Mouse (Mus musculus): Measurements from ENCODE around the gene Brd3.

Gene Brd3

DNA sequence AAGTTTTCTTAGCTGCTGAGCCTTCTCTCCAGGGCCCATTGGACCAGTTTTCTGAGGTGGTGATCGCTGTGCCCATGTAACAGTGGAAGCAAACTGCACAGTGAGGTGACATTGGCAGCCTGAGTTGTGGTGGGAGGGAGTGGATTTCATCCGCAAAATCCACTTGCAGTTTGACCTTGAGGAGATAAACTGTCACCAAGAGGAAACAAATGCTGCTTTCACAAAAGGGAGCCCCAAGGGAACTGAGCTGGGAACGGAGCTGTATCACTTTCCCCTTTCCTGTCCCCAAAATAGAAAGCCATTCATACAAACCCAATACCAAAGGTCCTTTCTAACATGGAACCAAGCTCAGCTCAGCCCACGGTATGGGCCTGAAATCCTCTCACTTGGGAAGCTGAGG is 27.6 kb downstream of the Brd3 start:
- TF ChIP-seq CTCF (conservative IDR thresholded peaks at IDR 0.05; ENCODE audit: low read length), result no peak
- TF ChIP-seq POU5F1 (IDR thresholded peaks at IDR 0.05; ENCODE audit: borderline replicate concordance, low read length), result no peak
- TF ChIP-seq NANOG (IDR thresholded peaks at IDR 0.05; ENCODE audit: borderline replicate concordance, low read length), result no peak
- Histone ChIP-seq H3K4me3 (replicated peaks; ENCODE audit: low read length) (no peak overlapping the region), H3K4me1 (replicated peaks; ENCODE audit: low read depth, low read length) (peaks cover 13% of the 10 kb centered on the region), H3K36me3 (ENCODE audit: insufficient read depth, low read length) (no peaks in the 10 kb centered on the region), H3K27me3 (ENCODE audit: insufficient read depth, low read length) (no peaks in the 10 kb centered on the region), H3K9me3 (ENCODE audit: low read length) (no peaks in the 10 kb centered on the region)

DNA sequence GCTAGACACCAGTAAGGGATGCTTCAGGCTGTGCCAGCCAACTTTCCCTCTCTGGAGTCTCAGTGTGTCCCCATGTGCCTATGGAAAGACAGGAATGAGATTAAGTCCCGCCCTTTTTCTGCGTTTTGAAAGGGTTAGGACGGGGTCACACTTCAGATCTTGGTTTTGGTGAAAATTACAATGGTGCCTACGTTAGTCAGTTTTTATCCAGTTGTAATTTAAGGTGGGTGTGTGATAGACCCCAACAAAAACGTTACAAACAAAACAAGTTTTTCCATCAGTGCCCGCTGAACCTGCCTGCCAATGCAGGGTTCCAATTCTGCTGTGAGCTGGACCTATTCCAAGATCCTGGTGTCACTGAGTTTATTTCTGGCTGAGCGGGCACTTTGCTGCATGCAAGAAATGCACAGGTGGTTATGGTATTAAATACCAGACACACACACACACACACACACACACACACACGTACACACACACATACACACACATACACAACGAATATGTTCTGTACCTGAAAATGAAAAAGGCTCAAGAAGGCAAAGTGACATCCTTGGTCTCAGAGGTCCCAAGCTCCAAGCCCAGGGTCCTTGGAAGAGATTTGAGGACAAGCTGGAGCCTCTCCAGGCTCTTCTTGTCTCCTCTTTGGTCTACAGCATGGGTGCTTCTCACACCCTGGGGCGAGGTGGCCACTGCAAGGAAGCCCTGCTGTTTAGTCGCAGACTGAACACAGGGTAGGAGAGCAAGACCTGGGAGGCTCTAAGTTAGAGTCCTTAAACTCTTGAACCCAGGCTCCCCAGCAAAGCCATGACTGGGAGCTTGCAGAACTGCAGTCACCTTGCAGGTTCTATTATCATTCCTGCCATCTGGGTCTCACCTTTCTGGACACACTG is 30.9 kb downstream of the Brd3 start:
- Histone ChIP-seq H3K4me3 (replicated peaks; ENCODE audit: low read length) (peak overlapping the region; percentile 88), H3K36me3 (ENCODE audit: insufficient read depth, low read length) (peaks cover 25% of the 10 kb centered on the region), H3K27me3 (ENCODE audit: insufficient read depth, low read length) (no peaks in the 10 kb centered on the region), H3K4me1 (replicated peaks; ENCODE audit: low read depth, low read length) (peaks cover 41% of the 10 kb centered on the region), H3K9me3 (ENCODE audit: low read length) (no peaks in the 10 kb centered on the region)
- no peak for TF ChIP-seq POU5F1 (IDR thresholded peaks at IDR 0.05; ENCODE audit: borderline replicate concordance, low read length)
- TF ChIP-seq CTCF (conservative IDR thresholded peaks at IDR 0.05; ENCODE audit: low read length), result no peak
- TF ChIP-seq NANOG (IDR thresholded peaks at IDR 0.05; ENCODE audit: borderline replicate concordance, low read length), result no peak

DNA sequence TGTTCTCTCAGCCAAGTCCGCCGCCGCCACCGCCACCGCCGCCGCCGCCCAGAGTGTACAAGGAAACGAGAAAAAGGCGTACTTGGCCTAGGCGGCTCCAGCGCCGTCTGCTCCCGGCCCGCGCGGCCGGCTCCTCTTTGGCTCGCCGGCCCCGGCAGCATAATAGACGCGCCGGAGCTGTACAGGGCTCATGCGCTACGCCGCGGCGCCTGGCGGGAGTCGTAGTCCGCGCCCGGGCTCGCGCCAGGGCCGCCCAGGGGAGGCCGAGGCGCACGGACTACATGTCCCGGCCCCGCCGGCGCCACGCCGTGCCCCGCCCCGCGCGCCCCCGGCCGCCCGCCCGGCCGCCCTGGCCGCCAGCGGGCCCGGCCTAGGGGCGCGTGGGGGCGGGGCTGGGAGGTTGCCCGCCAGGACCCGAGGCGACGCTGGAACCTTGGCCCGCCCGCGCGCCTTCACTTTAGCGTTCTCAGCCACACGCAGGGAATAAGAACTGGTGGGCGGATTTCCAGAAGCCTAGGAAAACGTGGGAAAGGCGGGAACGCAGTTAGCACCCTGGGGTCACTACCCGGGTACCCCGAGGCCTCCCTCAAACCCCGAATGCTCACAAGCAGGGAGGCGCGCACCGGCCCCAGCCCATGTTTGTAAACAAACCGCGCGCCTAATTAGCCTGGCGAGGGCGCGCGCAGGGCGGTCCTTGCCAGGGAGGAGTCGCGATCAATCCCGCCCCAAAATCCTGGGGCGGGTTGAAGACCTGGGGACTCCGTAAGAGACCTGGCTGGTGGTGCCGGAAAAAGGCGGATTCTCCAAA is 31.8 kb downstream of the Brd3 start:
- peak overlapping the region; percentile 99 for H3K4me3 ChIP-seq (replicated peaks; ENCODE audit: low read length)
- no peaks in the 10 kb centered on the region for H3K9me3 ChIP-seq (ENCODE audit: low read length)
- TF ChIP-seq POU5F1 (IDR thresholded peaks at IDR 0.05; ENCODE audit: borderline replicate concordance, low read length) (no peak), CTCF (conservative IDR thresholded peaks at IDR 0.05; ENCODE audit: low read length) (no peak), NANOG (IDR thresholded peaks at IDR 0.05; ENCODE audit: borderline replicate concordance, low read length) (no peak)
- H3K4me1 ChIP-seq (replicated peaks; ENCODE audit: low read depth, low read length), result peaks cover 49% of the 10 kb centered on the region
- H3K27me3 ChIP-seq (ENCODE audit: insufficient read depth, low read length), result no peaks in the 10 kb centered on the region
- peaks cover 34% of the 10 kb centered on the region for H3K36me3 ChIP-seq (ENCODE audit: insufficient read depth, low read length)

DNA sequence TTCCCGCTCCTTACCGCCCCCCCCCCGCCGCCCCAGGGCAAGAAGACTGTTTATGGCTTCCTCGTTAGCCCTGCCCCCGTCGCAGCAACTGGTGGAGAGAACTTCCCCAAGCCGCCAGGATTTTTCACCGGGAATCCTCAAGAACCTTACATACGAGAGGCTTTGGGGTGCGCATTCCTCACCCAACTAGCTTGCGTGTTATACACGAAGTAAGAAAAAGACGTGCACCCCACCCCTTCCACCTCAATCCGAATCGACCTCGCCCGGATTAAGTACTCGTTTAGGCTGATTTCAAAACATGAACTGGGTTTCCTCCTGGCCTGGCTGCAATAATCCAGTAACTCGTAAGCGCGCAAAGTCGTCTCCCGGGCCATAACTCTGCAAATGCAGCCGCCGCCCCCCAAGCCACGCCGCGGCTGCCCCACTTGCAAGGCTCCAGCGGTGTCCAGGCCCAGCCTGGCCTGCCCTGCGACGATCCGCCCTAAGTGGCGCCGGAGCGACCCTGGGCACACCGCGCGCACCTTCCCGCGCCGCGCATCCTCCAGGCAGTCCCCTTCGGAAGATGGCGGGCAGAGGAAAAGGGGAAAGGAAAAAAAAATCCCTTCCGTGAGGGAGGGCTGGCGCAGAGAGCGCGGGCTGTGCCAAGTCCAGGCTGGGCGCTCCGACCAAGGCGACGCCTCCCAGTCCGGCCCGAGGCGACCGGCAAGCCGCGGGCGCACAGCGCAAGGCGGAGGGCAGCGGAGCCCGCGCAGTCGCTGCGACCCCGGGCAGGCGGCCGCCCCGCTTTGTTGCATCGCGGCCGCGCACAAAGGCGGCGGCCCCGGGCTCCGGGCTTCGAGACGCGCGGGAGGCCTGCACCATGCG is 32.6 kb downstream of the Brd3 start:
- H3K9me3 ChIP-seq (ENCODE audit: low read length), result no peaks in the 10 kb centered on the region
- H3K36me3 ChIP-seq (ENCODE audit: insufficient read depth, low read length), result peaks cover 42% of the 10 kb centered on the region
- no peaks in the 10 kb centered on the region for H3K27me3 ChIP-seq (ENCODE audit: insufficient read depth, low read length)
- TF ChIP-seq NANOG (IDR thresholded peaks at IDR 0.05; ENCODE audit: borderline replicate concordance, low read length), result no peak
- no peak for TF ChIP-seq CTCF (conservative IDR thresholded peaks at IDR 0.05; ENCODE audit: low read length)
- TF ChIP-seq POU5F1 (IDR thresholded peaks at IDR 0.05; ENCODE audit: borderline replicate concordance, low read length), result no peak
- H3K4me1 ChIP-seq (replicated peaks; ENCODE audit: low read depth, low read length), result peaks cover 55% of the 10 kb centered on the region
- H3K4me3 ChIP-seq (replicated peaks; ENCODE audit: low read length), result peak overlapping the region; percentile 99

DNA sequence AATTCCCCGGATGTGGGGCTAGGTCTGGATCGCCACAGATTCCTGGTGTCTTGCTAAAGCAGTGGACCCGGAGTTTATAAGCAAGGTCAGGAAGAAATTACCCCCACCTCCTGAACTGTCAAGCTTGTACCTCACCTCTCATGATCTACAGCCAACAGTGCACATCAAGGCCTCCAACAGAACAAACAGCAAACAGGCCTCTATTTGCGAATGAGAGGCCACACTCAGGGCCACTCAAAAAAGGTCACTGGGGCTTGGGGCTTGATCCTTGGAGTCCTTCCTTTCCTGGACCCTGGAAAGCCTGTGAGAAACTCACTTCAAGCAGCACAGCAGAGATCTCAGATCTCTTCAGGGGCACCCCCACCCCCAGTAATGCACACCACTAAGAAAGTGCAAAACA is 33.6 kb downstream of the Brd3 start:
- Histone ChIP-seq H3K9me3 (ENCODE audit: low read length) (no peaks in the 10 kb centered on the region), H3K36me3 (ENCODE audit: insufficient read depth, low read length) (peaks cover 52% of the 10 kb centered on the region), H3K27me3 (ENCODE audit: insufficient read depth, low read length) (no peaks in the 10 kb centered on the region), H3K4me1 (replicated peaks; ENCODE audit: low read depth, low read length) (peaks cover 65% of the 10 kb centered on the region), H3K4me3 (replicated peaks; ENCODE audit: low read length) (peak overlapping the region; percentile 99)
- no peak for TF ChIP-seq POU5F1 (IDR thresholded peaks at IDR 0.05; ENCODE audit: borderline replicate concordance, low read length)
- TF ChIP-seq CTCF (conservative IDR thresholded peaks at IDR 0.05; ENCODE audit: low read length), result no peak
- no peak for TF ChIP-seq NANOG (IDR thresholded peaks at IDR 0.05; ENCODE audit: borderline replicate concordance, low read length)

DNA sequence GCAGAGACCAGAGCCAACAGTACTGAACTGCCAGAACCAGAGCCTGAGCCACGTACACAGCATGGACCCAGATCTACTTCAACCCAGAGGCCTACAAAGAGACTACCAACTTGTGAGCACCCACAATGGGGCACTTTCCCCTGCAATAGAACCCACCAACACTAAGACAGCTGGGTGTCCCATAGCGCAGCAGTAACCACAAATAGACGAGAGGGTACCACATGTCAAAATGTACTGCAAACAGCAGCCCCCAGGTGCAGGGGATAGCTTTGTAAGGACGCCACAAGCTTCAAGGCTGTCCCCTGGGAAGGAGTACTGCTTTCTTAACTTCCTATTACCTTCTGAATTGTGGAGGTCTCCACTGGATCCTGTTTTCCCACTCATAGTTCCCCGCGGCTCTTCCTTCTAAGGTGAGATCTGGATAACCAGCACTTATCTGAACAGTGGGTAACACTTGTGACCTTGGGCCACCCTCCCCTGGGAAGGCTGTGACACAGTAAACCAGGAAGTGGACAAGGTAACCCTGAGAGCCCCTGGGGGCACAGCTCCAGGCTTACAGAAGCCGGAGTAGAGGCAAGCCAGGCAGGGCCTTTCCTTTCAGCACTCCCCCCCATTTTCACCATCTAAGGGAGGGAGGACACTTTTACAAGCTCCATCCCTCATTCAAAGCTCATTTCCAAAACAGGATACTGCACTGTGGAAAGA is 34.2 kb downstream of the Brd3 start:
- H3K36me3 ChIP-seq (ENCODE audit: insufficient read depth, low read length), result peaks cover 59% of the 10 kb centered on the region
- H3K4me3 ChIP-seq (replicated peaks; ENCODE audit: low read length), result peak overlapping the region; percentile 99
- H3K4me1 ChIP-seq (replicated peaks; ENCODE audit: low read depth, low read length), result peaks cover 71% of the 10 kb centered on the region
- no peaks in the 10 kb centered on the region for H3K9me3 ChIP-seq (ENCODE audit: low read length)
- TF ChIP-seq POU5F1 (IDR thresholded peaks at IDR 0.05; ENCODE audit: borderline replicate concordance, low read length), result no peak
- no peak for TF ChIP-seq NANOG (IDR thresholded peaks at IDR 0.05; ENCODE audit: borderline replicate concordance, low read length)
- no peak for TF ChIP-seq CTCF (conservative IDR thresholded peaks at IDR 0.05; ENCODE audit: low read length)
- no peaks in the 10 kb centered on the region for H3K27me3 ChIP-seq (ENCODE audit: insufficient read depth, low read length)

DNA sequence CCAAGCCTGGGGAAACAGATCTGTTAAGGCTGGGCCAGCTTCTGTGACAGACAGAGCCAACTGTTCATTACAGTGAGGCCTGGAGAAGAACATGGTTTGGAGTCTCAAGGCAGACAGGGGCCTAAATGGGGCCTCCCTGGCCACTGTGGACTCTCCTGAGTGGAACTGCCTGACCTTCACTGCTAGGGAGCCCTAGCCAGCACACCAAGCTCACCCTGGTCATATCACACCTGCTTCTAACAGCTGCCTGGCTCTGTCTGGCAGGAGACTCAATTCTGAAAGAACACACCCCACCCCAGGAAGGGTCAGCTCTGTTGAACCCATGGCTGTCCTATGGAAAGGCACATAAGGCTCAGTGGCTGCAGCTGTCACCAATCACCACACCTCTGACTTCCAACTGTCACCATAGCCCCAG is 36.3 kb downstream of the Brd3 start:
- Histone ChIP-seq H3K4me1 (replicated peaks; ENCODE audit: low read depth, low read length) (peaks cover 82% of the 10 kb centered on the region), H3K9me3 (ENCODE audit: low read length) (no peaks in the 10 kb centered on the region), H3K36me3 (ENCODE audit: insufficient read depth, low read length) (peaks cover 79% of the 10 kb centered on the region), H3K27me3 (ENCODE audit: insufficient read depth, low read length) (no peaks in the 10 kb centered on the region), H3K4me3 (replicated peaks; ENCODE audit: low read length) (no peak overlapping the region)
- TF ChIP-seq POU5F1 (IDR thresholded peaks at IDR 0.05; ENCODE audit: borderline replicate concordance, low read length), result no peak
- TF ChIP-seq CTCF (conservative IDR thresholded peaks at IDR 0.05; ENCODE audit: low read length), result no peak
- no peak for TF ChIP-seq NANOG (IDR thresholded peaks at IDR 0.05; ENCODE audit: borderline replicate concordance, low read length)

Measured in E14TG2a.4 (cell line).